Mouse (Mus musculus): ENCODE measurements around the gene Mbd6.

The Mbd6 gene

GRCm38 (mm10) chr10:127287936-127288293 lies 903 bp downstream of the Mbd6 start:
- no peak for DNase-seq (ENCODE audit: low spot score in 2 of 2)

DNA sequence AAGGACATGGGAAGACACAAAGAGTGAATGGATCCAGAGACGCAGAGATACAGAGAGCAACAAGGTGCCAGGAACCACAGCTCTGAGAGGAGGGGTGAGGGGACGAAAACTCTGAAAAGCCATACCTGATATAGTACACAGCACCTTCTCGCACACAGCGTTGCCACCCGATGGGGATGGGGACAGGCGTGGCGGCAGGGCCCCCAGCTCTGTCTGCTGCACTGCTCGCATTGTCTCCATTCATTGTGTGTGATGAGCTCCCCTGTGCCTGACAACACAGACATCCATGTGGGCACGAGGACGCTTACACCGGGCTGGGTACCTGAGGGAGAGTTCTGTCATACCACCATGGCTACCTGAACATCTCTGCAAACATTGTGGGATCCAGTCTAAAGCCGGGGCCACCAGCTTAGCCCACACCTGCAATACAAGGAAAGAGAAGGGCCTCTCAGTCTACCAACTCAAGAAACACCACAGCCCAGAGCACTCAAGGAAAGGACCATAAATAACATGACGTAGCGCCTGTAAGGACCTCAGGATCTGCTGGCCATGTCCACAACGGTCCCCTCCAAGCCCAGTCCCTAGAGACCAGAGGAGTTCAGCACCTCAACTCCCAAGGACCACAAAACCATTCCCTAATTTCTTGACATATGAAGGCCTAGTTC lies 1.4 kb downstream of the Mbd6 start:
- DNase-seq (ENCODE audit: low spot score in 2 of 2) = no peak

- no peak for DNase-seq (ENCODE audit: low spot score in 2 of 2)
Observed at GRCm38 (mm10) chr10:127286730-127287129, 2.1 kb downstream of the Mbd6 start.

- DNase-seq (ENCODE audit: low spot score in 2 of 2) = no peak
Observed at GRCm38 (mm10) chr10:127286194-127286593, 2.6 kb downstream of the Mbd6 start.

GRCm38 (mm10) chr10:127285644-127286043 lies 3.2 kb downstream of the Mbd6 start:
- no peak for DNase-seq (ENCODE audit: low spot score in 2 of 2)

DNA sequence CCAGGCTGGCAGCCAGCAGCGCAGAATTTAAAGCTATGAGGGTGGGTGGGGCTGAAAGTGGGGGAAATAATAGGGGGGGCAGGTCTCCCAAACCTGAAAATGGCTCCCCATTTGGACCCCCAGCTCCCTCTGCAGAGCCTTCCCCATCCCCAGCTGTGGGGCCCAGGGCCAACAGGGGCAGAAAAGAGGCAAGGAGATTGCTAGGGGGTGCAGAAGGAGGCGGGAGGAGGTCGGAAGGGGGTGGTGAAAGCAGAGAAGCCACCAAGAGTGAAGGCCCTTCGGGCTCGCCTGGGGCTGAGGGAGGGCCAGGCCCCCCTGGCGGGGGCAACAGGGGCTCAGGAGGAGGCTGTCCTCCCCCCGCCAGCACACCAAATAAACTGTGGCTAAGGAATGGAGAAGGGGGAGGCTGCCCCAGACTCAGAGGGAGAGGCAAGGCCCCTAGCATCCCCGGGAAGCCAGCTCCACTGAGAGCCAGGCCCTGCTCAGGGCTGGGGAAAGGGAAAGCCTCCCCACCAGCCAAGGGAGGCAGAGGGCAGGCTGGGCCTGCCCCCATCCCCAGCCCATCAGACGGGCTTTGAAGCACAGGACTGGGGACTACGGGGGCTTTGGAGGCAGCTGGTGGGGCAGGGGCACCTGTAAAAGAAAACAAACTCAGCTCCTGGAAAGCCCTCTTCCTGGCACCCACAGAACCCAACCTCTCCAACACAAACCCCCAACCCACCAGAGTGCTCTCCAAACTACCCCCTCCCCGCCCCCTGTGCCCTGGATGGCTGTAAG lies 3.9 kb downstream of the Mbd6 start:
- DNase-seq (ENCODE audit: low spot score in 2 of 2) = no peak

DNA sequence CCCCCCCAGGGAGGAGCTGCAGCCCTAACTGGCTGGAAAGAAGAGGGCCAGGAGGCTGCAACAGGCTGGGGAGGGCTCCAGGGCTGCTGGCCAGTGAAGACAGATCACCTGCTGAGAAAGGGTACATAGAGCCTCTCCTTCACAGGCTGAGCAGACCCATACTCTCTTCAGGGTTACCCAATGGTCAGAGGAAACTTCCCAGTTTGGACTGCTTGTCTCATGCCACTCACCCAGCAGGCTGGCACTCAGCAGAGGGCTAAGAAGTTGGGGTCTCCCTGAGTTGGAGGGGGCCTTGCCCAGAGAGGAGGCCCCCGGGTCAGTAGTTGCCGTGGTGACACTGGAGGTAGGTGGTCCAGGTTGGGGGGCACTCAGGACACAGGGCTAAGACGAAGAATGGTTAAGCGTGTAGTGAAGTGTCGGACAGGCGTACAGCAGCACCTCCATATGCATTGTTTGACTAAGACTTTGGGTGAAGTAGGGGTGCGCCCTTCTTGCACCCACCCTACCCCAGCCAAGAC lies 4.7 kb downstream of the Mbd6 start:
- no peak for DNase-seq (ENCODE audit: low spot score in 2 of 2)

GRCm38 (mm10) chr10:127282620-127283215 lies 6.1 kb downstream of the Mbd6 start:
- no peak for DNase-seq (ENCODE audit: low spot score in 2 of 2)

DNA sequence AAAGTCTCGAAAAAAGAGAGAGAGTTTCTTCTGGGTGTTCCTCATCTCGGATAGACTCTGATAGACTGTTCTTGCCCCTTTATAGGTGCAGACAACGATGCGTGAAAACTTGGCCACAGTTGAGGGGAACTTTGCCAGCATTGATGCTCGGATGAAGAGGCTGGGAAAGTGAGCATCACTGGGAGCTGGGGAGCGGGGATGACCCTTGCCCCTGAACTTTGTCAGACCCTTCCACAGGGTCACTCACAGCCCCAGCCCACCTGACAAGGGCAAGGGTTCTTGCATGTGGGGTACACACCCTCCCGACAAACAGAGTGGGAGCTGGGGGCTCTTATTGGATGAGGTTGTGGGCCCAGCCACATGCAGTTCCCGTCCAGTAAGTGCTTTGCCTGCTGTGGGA lies 7.5 kb downstream of the Mbd6 start:
- DNase-seq (ENCODE audit: low spot score in 2 of 2) = no peak

GRCm38 (mm10) chr10:127279730-127280129 lies 9.1 kb downstream of the Mbd6 start:
- DNase-seq (ENCODE audit: low spot score in 2 of 2) = no peak

- DNase-seq (ENCODE audit: low spot score in 2 of 2) = no peak
Observed at GRCm38 (mm10) chr10:127274261-127275022, 14.4 kb downstream of the Mbd6 start.

DNA sequence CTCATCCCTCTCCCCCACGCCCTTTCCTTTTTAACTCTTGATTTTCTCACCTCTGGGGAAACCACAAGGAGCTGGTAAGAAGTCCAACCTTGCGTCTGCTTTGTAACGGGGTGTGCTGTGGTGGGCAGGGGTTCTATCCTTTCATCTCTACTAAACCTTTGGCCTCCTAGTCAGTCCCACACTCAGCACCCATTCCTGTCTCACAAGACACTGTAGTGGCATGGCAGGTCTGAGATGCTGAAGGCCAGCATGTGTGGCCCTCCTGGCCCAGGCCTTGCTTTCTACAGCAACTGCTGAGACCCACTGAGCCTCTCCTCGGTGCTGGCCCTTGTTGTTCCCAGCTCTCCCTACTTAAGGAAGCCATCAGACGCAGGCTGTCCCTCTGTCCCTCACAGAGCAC lies 16.4 kb downstream of the Mbd6 start:
- no peak for DNase-seq (ENCODE audit: low spot score in 2 of 2)

- no peak for DNase-seq (ENCODE audit: low spot score in 2 of 2)
Observed at GRCm38 (mm10) chr10:127269884-127270283, 18.9 kb downstream of the Mbd6 start.

DNA sequence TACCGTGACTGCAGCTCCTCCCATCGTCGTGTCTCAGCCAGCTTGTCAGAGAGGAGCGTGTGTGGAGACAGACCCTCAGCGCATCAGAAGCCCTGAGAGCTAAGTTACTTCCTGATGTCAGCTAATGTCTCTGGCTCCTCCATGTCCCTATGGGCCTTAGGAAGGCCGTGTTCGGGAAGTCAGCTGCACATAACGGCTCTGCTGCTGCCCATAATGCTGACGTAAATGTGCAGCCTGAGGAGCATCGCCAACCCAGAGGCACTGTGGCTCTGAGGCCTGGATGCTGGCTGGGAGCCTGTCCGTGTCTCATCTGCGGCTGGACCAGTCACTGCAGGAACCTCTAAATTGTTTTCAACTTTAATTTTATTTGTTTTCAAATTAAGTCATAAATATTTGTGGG lies 19.8 kb downstream of the Mbd6 start:
- DNase-seq (ENCODE audit: low spot score in 2 of 2) = no peak

GRCm38 (mm10) chr10:127268401-127268800 lies 20.4 kb downstream of the Mbd6 start:
- DNase-seq (ENCODE audit: low spot score in 2 of 2) = no peak

DNA sequence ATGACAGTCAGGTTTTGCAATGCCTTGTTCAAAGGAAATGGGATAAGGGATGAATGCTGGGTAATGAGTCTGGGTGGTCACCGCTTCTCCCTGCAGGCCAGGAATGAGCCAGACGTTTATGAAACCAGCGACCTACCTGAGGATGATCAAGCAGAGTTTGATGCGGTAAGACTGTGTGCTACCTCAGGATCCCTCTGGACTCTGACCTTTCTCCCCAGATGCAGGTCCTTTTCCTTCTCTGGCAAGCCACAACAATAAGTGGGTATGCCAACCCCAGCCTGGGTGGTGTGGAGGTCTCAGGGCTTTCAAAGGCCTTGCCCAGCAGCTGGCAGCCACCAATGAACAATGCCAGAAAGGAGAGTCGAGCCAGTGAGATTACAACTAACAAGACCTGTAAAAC lies 21.5 kb downstream of the Mbd6 start:
- no peak for DNase-seq (ENCODE audit: low spot score in 2 of 2)

DNA sequence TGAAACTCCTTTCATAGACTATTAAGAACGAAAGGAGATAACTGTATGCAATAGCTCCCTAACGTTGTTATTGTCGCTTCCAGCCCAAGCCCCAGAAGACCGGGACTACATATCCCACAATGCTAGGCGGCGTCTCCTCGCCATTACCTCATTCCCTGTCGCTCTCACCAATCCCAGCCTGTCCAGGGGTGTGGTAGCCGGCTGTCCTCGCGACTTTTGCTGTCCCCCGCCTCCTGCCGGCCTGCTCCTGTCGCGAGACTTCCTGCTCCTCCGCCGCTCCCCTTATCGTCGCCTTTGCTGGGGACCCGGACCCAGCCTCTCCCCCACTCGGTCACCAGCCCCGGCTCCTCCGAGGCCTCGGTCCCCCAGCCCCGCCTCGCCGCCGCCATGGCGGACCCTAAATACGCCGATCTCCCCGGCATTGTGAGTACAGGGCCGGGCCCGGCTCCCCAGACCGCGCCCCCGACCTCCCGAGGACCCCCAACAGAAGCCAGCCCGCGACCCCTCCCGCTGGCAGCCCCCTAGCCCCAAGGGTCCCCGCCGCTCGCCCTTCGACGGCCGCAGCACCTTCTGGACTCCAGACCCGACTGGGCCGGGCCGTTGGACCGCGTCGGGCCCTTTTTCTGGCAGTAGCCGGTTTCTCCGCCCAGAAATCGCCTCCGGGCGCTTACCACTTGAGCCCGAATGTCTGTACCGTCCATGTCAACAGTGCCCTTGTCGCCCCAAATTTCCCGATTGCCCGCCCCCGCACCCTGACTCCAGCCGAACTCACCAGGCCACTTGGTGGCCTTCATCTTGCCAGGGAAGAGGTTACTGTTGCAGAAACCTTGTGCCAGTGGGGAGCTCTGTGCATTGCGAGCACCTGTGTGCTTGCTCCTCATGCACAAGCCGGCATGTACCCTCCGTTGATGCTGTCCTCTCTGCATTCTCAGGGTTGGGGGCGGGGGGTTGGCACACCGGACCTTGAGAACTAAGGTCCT lies 22.4 kb downstream of the Mbd6 start, which contains the start of gene Dctn2:
Gene Dctn2 (plus strand): TSS at position 257 of the 980 bp plus-strand sequence.
- DNase-seq (ENCODE audit: low spot score in 2 of 2) = peak; percentile 82 to 84

- DNase-seq (ENCODE audit: low spot score in 2 of 2) = no peak
Observed at GRCm38 (mm10) chr10:127265727-127266111, 23.1 kb downstream of the Mbd6 start.

- DNase-seq (ENCODE audit: low spot score in 2 of 2) = no peak
Observed at GRCm38 (mm10) chr10:127264971-127265370, 23.8 kb downstream of the Mbd6 start.

GRCm38 (mm10) chr10:127264336-127264735 lies 24.5 kb downstream of the Mbd6 start:
- no peak for DNase-seq (ENCODE audit: low spot score in 2 of 2)

DNA sequence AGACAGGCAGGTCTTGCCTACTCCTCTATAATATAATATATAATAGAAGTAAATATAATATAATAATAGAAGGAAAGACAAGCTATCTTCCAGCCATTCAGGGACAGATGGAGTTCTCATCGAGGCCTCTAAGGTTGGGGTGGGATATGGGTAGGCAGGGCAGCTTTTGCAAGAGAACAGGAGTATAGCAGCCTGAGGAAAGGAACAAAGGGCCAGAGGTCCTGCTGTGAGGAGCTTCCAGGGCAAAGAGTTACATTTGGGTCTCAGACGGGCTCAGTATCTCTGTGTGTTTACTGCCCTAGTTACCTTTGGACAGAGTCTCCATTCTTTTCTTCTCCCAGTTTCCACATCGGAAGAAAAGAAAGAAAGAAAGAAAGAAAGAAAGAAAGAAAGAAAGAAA lies 25.2 kb downstream of the Mbd6 start:
- no peak for DNase-seq (ENCODE audit: low spot score in 2 of 2)
